Mouse (Mus musculus): ENCODE data around the gene Tmem104. TPM values are rescaled to one million over a fixed set of nuclear protein-coding genes. Genes with fewer than 3 reads are reported as not detected.

Gene Tmem104
- polyA plus RNA-seq, 1 experiment from 2014 or later, result 8.6 TPM

- Histone ChIP-seq H3K36me3 (ENCODE audit: control insufficient read depth, insufficient read depth, low read length) (0 out of 2 replicates have a peak, but pooled peaks cover under 1% of the 10 kb centered on the region), H3K9me3 (ENCODE audit: control insufficient read depth, low read length) (no peaks in the 10 kb centered on the region), H3K9ac (ENCODE audit: low read length) (0 out of 2 replicates have a peak overlapping the region, but pooled peaks have one; percentile 28), H3K4me3 (ENCODE audit: low read length) (no peak overlapping the region), H3K27ac (ENCODE audit: low read length) (peak overlapping the region; percentile 67), H3K4me1 (replicated peaks; ENCODE audit: control insufficient read depth, insufficient read depth, low read length) (peaks cover 11% of the 10 kb centered on the region), H3K4me2 (ENCODE audit: low read depth, low read length) (no peak overlapping the region), H3K27me3 (ENCODE audit: control insufficient read depth, insufficient read depth, low read depth, low read length) (no peaks in the 10 kb centered on the region)
- peak; percentile 37 for ATAC-seq (ENCODE audit: low read depth)
- 37% methylated on average over 9 of the region's 9 CpGs for WGBS
These were observed 4.9 kb downstream of the Tmem104 start for GRCm38 (mm10) chr11:115192180-115192579.

DNA sequence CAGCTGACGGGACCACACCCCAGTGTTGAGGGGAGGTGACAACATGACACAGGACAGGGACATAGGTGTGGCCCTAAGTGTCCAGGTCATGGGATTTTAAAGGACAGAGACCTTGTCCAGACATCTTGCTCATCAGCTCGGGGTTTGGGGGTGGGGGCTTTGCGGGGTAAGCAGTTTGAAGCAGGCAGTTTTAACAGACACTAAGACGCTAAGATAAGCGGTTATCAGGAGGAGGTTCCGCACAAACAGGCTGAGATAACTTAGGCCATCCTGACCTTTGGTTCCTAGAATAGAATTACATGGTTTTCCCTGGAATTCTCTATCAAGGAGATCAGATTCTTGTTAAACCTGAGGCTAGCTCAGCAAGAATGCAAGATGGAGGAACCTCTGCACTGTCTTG is 7.4 kb downstream of the Tmem104 start:
- no peaks in the 10 kb centered on the region for H3K27me3 ChIP-seq (ENCODE audit: control insufficient read depth, insufficient read depth, low read depth, low read length)
- no peak overlapping the region for H3K4me3 ChIP-seq (ENCODE audit: low read length)
- no peak overlapping the region for H3K4me2 ChIP-seq (ENCODE audit: low read depth, low read length)
- no peaks in the 10 kb centered on the region for H3K9me3 ChIP-seq (ENCODE audit: control insufficient read depth, low read length)
- H3K36me3 ChIP-seq (ENCODE audit: control insufficient read depth, insufficient read depth, low read length), result peaks cover 2% of the 10 kb centered on the region; the same call in 1 of the 2 replicates
- peaks cover 5% of the 10 kb centered on the region; the same call in 1 of the 2 replicates for H3K4me1 ChIP-seq (replicated peaks; ENCODE audit: control insufficient read depth, insufficient read depth, low read length)
- no peak for ATAC-seq (ENCODE audit: low read depth)
- WGBS, result 72% methylated on average over 6 of the region's 6 CpGs
- no peak overlapping the region for H3K27ac ChIP-seq (ENCODE audit: low read length)
- no peak overlapping the region for H3K9ac ChIP-seq (ENCODE audit: low read length)

DNA sequence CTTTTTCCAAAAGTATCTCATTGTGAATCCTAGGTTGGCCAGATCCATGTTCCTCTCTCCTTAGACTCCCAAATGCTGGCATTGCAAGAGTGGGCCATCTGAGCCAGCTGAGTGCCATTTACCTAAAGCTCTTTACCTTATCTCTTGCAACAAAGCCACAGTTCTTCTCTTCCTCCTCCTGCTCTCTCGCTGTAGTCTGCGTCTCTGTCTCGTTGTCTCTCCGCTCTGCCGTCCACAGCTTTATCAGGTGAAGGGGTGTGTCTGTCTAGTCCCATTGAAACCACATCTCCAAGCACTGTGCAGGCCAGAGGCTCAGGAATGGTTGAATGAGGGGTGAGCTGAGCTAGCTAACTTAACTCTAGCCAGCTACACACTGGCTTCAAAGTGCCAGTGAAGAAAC is 8.6 kb downstream of the Tmem104 start:
- H3K9me3 ChIP-seq (ENCODE audit: control insufficient read depth, low read length), result no peaks in the 10 kb centered on the region
- no peak overlapping the region for H3K9ac ChIP-seq (ENCODE audit: low read length)
- 58% methylated on average over 5 of the region's 5 CpGs for WGBS
- H3K27me3 ChIP-seq (ENCODE audit: control insufficient read depth, insufficient read depth, low read depth, low read length), result no peaks in the 10 kb centered on the region
- no peak for ATAC-seq (ENCODE audit: low read depth)
- H3K4me1 ChIP-seq (replicated peaks; ENCODE audit: control insufficient read depth, insufficient read depth, low read length), result peaks cover 5% of the 10 kb centered on the region; the same call in 1 of the 2 replicates
- H3K4me2 ChIP-seq (ENCODE audit: low read depth, low read length), result no peak overlapping the region
- no peak overlapping the region for H3K4me3 ChIP-seq (ENCODE audit: low read length)
- H3K36me3 ChIP-seq (ENCODE audit: control insufficient read depth, insufficient read depth, low read length), result peaks cover 2% of the 10 kb centered on the region; the same call in 1 of the 2 replicates
- no peak overlapping the region for H3K27ac ChIP-seq (ENCODE audit: low read length)

- H3K4me1 ChIP-seq (replicated peaks; ENCODE audit: control insufficient read depth, insufficient read depth, low read length), result no peaks in the 10 kb centered on the region
- no peaks in the 10 kb centered on the region for H3K27me3 ChIP-seq (ENCODE audit: control insufficient read depth, insufficient read depth, low read depth, low read length)
- no peaks in the 10 kb centered on the region for H3K9me3 ChIP-seq (ENCODE audit: control insufficient read depth, low read length)
- no peak overlapping the region for H3K9ac ChIP-seq (ENCODE audit: low read length)
- WGBS, result 71% methylated on average over 8 of the region's 8 CpGs
- H3K4me2 ChIP-seq (ENCODE audit: low read depth, low read length), result no peak overlapping the region
- no peak for ATAC-seq (ENCODE audit: low read depth)
- H3K27ac ChIP-seq (ENCODE audit: low read length), result no peak overlapping the region
- H3K4me3 ChIP-seq (ENCODE audit: low read length), result no peak overlapping the region
- peaks cover 4% of the 10 kb centered on the region; the same call in 1 of the 2 replicates for H3K36me3 ChIP-seq (ENCODE audit: control insufficient read depth, insufficient read depth, low read length)
These were observed 10.3 kb downstream of the Tmem104 start for GRCm38 (mm10) chr11:115197558-115197957.

- no peak for ATAC-seq (ENCODE audit: low read depth)
- Histone ChIP-seq H3K4me3 (ENCODE audit: low read length) (no peak overlapping the region), H3K4me2 (ENCODE audit: low read depth, low read length) (no peak overlapping the region), H3K9ac (ENCODE audit: low read length) (no peak overlapping the region), H3K27me3 (ENCODE audit: control insufficient read depth, insufficient read depth, low read depth, low read length) (no peaks in the 10 kb centered on the region; the same call in 1 of the 2 replicates), H3K27ac (ENCODE audit: low read length) (no peak overlapping the region), H3K4me1 (replicated peaks; ENCODE audit: control insufficient read depth, insufficient read depth, low read length) (no peaks in the 10 kb centered on the region), H3K36me3 (ENCODE audit: control insufficient read depth, insufficient read depth, low read length) (peaks cover 4% of the 10 kb centered on the region; the same call in 1 of the 2 replicates), H3K9me3 (ENCODE audit: control insufficient read depth, low read length) (no peaks in the 10 kb centered on the region)
- WGBS, result 41% methylated on average over 12 of the region's 12 CpGs
These were observed 11.7 kb downstream of the Tmem104 start for GRCm38 (mm10) chr11:115198932-115199384.

DNA sequence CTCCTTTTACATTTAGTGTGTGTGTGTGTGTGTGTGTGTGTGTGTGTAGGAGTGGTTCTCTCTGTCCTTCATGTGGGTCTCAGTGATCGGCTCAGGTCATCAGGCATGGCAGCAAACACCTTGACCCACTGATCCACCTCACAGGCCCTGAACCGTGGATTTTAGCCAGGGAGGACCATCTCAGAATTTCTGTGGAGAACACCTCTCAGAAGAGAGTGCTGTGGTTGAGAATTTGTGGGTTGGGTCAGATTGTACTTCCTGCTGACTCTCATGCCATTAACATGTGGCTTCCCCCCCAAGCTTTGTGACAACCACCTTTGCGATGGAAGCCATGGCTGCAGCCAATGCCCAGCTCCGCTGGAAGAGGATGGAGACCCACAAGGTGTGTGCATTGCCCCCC is 13.2 kb downstream of the Tmem104 start:
- no peak overlapping the region for H3K9ac ChIP-seq (ENCODE audit: low read length)
- H3K4me1 ChIP-seq (replicated peaks; ENCODE audit: control insufficient read depth, insufficient read depth, low read length), result no peaks in the 10 kb centered on the region
- H3K27ac ChIP-seq (ENCODE audit: low read length), result no peak overlapping the region
- no peak for ATAC-seq (ENCODE audit: low read depth)
- no peaks in the 10 kb centered on the region for H3K9me3 ChIP-seq (ENCODE audit: control insufficient read depth, low read length)
- H3K4me2 ChIP-seq (ENCODE audit: low read depth, low read length), result no peak overlapping the region
- WGBS, result 85% methylated on average over 4 of the region's 4 CpGs
- no peaks in the 10 kb centered on the region; the same call in 1 of the 2 replicates for H3K27me3 ChIP-seq (ENCODE audit: control insufficient read depth, insufficient read depth, low read depth, low read length)
- peaks cover 4% of the 10 kb centered on the region; the same call in 1 of the 2 replicates for H3K36me3 ChIP-seq (ENCODE audit: control insufficient read depth, insufficient read depth, low read length)
- H3K4me3 ChIP-seq (ENCODE audit: low read length), result no peak overlapping the region

- Histone ChIP-seq H3K9ac (ENCODE audit: low read length) (no peak overlapping the region), H3K4me1 (replicated peaks; ENCODE audit: control insufficient read depth, insufficient read depth, low read length) (no peaks in the 10 kb centered on the region), H3K4me3 (ENCODE audit: low read length) (no peak overlapping the region), H3K4me2 (ENCODE audit: low read depth, low read length) (no peak overlapping the region), H3K9me3 (ENCODE audit: control insufficient read depth, low read length) (no peaks in the 10 kb centered on the region), H3K27ac (ENCODE audit: low read length) (no peak overlapping the region), H3K27me3 (ENCODE audit: control insufficient read depth, insufficient read depth, low read depth, low read length) (no peaks in the 10 kb centered on the region; the same call in 1 of the 2 replicates), H3K36me3 (ENCODE audit: control insufficient read depth, insufficient read depth, low read length) (peaks cover 2% of the 10 kb centered on the region; the same call in 1 of the 2 replicates)
- WGBS, result 14% methylated on average over 12 of the region's 12 CpGs
- peak; percentile 83 for ATAC-seq (ENCODE audit: low read depth)
These were observed 15.0 kb downstream of the Tmem104 start for GRCm38 (mm10) chr11:115202316-115202715.

DNA sequence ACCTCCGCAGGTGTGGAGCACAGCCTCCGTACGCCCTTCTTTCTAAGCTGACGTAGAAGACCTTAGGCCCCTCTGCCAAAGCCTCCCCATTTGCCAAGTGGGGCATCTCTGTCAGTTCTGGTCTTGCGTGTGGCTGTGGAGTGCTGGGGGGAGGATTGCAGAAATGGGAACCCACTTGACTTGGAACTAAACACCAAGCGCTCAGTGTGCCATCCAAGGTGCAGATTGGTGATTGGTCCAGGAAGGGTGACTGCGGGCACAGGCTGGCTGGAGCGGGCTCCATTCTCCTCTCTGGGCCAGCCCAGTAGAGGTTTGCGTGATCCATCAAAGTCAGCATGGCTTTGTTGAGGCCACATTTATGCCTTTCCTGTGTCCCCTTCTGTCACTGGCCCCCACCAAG is 15.5 kb downstream of the Tmem104 start:
- Histone ChIP-seq H3K27ac (ENCODE audit: low read length) (no peak overlapping the region), H3K4me3 (ENCODE audit: low read length) (no peak overlapping the region), H3K27me3 (ENCODE audit: control insufficient read depth, insufficient read depth, low read depth, low read length) (no peaks in the 10 kb centered on the region; the same call in 1 of the 2 replicates), H3K4me1 (replicated peaks; ENCODE audit: control insufficient read depth, insufficient read depth, low read length) (no peaks in the 10 kb centered on the region), H3K36me3 (ENCODE audit: control insufficient read depth, insufficient read depth, low read length) (peaks cover 2% of the 10 kb centered on the region; the same call in 1 of the 2 replicates), H3K4me2 (ENCODE audit: low read depth, low read length) (no peak overlapping the region), H3K9ac (ENCODE audit: low read length) (no peak overlapping the region), H3K9me3 (ENCODE audit: control insufficient read depth, low read length) (no peaks in the 10 kb centered on the region)
- ATAC-seq (ENCODE audit: low read depth), result no peak; the same call in 1 of the 2 replicates
- WGBS, result 90% methylated on average over 9 of the region's 9 CpGs

GRCm38 (mm10) chr11:115208126-115208525 is 20.8 kb downstream of the Tmem104 start:
- no peak overlapping the region for H3K4me2 ChIP-seq (ENCODE audit: low read depth, low read length)
- H3K27ac ChIP-seq (ENCODE audit: low read length), result no peak overlapping the region
- no peak overlapping the region for H3K9ac ChIP-seq (ENCODE audit: low read length)
- H3K4me1 ChIP-seq (replicated peaks; ENCODE audit: control insufficient read depth, insufficient read depth, low read length), result no peaks in the 10 kb centered on the region
- H3K36me3 ChIP-seq (ENCODE audit: control insufficient read depth, insufficient read depth, low read length), result no peaks in the 10 kb centered on the region
- no peak overlapping the region for H3K4me3 ChIP-seq (ENCODE audit: low read length)
- H3K27me3 ChIP-seq (ENCODE audit: control insufficient read depth, insufficient read depth, low read depth, low read length), result no peaks in the 10 kb centered on the region; the same call in 1 of the 2 replicates
- 81% methylated on average over 12 of the region's 12 CpGs for WGBS
- ATAC-seq (ENCODE audit: low read depth), result no peak
- no peaks in the 10 kb centered on the region for H3K9me3 ChIP-seq (ENCODE audit: control insufficient read depth, low read length)
